Mouse (Mus musculus): ENCODE data around the gene Chdh. TPM values are rescaled to one million over a fixed set of nuclear protein-coding genes. Genes with fewer than 3 reads are reported as not detected.

Gene Chdh
- total RNA-seq, 2 experiments from 2014 or later, result 1.6 to 2.2 TPM

GRCm38 (mm10) chr14:30043356-30043940, 34.6 kb downstream of the Chdh start:
- no peak overlapping the region for H3K4me3 ChIP-seq
- intact Hi-C loops (cut with DNase I), result no loop called here
- DNase-seq (ENCODE audit: extremely low spot score in 1 of 2, low spot score in 2 of 2), result no peak
- H3K27ac ChIP-seq, result no peak overlapping the region
- no peak for TF ChIP-seq CTCF (IDR thresholded peaks at IDR 0.05)

GRCm38 (mm10) chr14:30045239-30045638, 36.4 kb downstream of the Chdh start:
- no peak overlapping the region for H3K27ac ChIP-seq
- no peak overlapping the region for H3K4me3 ChIP-seq
- no peak for TF ChIP-seq CTCF (IDR thresholded peaks at IDR 0.05)
- intact Hi-C loops (cut with DNase I), result no loop called here
- DNase-seq (ENCODE audit: extremely low spot score in 1 of 2, low spot score in 2 of 2), result no peak

DNA sequence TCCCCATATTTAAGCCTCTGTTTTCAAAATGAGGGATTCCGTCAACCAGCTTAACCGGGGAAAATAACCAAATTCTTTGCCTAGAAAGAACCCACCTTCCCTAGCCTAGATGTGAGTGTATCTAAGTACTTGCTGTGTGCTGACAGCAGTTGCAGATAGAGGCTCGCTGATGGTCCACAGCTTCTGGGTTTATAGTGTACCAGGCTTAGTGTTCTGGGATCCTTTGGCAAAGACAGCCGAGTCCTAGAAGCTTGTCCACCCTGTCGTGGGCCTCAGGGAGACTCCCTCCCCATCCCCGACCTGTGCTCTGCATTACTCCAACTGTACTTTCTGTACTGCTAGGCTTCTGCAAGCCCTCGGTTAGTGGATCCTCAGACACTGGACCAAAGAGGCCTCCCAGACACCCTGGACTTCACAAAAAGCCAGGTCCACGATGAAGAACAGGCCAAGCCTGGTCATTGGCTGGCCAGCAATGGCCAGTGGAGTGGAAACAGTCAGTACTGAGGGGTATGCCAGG, 36.9 kb downstream of the Chdh start:
- no peak for TF ChIP-seq CTCF (IDR thresholded peaks at IDR 0.05)
- H3K4me3 ChIP-seq, result no peak overlapping the region
- H3K27ac ChIP-seq, result no peak overlapping the region
- DNase-seq (ENCODE audit: extremely low spot score in 1 of 2, low spot score in 2 of 2), result no peak
- intact Hi-C loops (cut with DNase I), result no loop called here

- TF ChIP-seq CTCF (IDR thresholded peaks at IDR 0.05), result no peak
- DNase-seq (ENCODE audit: extremely low spot score in 1 of 2, low spot score in 2 of 2), result no peak
- Histone ChIP-seq H3K4me3 (no peak overlapping the region), H3K27ac (no peak overlapping the region)
- intact Hi-C loops (cut with DNase I), result no loop called here
These were observed 38.2 kb downstream of the Chdh start for GRCm38 (mm10) chr14:30046976-30047375.

DNA sequence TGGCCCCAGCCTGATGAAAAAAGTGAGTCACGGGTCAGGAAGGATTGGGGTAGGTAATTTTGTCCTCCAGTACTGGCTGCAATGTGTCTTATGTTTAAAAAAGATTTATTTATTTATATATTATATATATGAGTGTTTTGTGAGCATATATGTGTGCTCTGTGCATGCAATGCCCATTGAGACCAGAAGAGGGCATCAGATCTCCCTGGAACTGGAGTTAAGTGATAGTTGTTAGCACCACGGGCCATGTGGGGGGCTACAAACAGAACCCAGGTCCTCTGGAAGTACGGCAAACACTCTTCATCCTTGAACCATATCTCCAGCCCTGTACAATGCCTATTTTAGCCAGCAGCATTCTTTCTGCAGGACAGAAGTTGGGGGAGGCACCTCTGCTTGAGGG, 39.2 kb downstream of the Chdh start:
- H3K4me3 ChIP-seq, result no peak overlapping the region
- intact Hi-C loops (cut with DNase I), result no loop called here
- no peak for DNase-seq (ENCODE audit: extremely low spot score in 1 of 2, low spot score in 2 of 2)
- H3K27ac ChIP-seq, result no peak overlapping the region
- peak; percentile 47 for TF ChIP-seq CTCF (IDR thresholded peaks at IDR 0.05)

DNA sequence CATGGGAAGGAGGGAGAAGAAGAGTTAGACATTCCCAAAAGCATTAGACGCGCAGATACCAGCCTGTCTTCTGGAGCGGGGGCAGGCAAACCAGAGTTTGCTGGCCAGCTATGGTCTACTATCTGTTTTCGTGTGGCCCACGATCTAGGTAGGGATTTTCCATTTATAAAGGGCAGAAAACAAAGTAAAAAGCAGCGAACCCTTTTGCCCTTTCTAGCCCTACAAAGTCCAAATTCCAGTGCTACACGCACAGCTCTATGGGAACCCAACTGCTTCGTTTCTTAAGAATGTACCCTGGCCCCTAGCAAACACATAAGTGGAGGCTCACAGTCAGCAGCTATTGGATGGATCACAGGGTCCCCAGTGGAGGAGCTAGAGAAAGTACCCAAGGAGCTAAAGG, 41.5 kb downstream of the Chdh start:
- DNase-seq (ENCODE audit: extremely low spot score in 1 of 2, low spot score in 2 of 2), result no peak
- no peak overlapping the region for H3K27ac ChIP-seq
- no peak for TF ChIP-seq CTCF (IDR thresholded peaks at IDR 0.05)
- intact Hi-C loops (cut with DNase I), result no loop called here
- no peak overlapping the region for H3K4me3 ChIP-seq

- TF ChIP-seq CTCF (IDR thresholded peaks at IDR 0.05), result no peak
- Histone ChIP-seq H3K27ac (no peak overlapping the region), H3K4me3 (no peak overlapping the region)
- no peak for DNase-seq (ENCODE audit: extremely low spot score in 1 of 2, low spot score in 2 of 2)
- intact Hi-C loops (cut with DNase I), result no loop called here
These were observed 46.1 kb downstream of the Chdh start for GRCm38 (mm10) chr14:30054922-30055321.

DNA sequence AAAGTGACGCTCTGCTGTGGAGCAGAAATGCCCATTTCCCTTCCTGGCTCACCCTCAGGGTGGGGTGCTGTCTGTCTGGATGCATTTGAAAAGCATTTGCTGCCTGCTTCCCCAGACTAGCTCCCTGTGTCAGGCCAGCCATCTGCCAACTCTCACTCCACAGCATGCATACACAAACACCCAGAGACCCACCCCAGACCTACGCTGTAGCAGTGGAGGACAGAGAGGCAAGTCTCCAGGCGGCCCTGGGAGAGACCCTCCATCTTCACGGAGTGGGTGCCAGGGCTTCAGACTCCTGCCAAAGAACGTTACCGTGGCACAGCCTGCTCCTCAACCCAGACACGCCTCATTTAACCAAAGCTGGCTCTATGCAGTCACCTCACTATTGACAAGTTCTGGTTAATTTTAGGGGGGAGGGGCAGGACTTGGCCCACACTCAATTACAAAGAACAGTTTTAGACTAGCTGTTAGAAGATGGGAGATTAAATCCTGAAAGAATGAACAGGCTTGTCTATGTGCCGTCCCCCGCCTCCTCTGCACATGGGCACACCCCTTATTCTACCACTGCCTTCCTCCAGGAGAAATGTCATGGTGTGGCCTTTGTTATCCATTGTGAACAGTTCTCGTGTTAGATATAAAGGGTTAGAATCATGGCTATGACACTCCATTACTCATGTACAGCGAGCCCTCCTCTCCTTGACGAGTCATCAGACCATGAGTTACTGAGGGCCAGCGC, 47.4 kb downstream of the Chdh start:
- TF ChIP-seq CTCF (IDR thresholded peaks at IDR 0.05), result no peak
- no peak for DNase-seq (ENCODE audit: extremely low spot score in 1 of 2, low spot score in 2 of 2)
- Histone ChIP-seq H3K4me3 (no peak overlapping the region), H3K27ac (peak overlapping the region; percentile 45)
- intact Hi-C loops (cut with DNase I), result no loop called here

DNA sequence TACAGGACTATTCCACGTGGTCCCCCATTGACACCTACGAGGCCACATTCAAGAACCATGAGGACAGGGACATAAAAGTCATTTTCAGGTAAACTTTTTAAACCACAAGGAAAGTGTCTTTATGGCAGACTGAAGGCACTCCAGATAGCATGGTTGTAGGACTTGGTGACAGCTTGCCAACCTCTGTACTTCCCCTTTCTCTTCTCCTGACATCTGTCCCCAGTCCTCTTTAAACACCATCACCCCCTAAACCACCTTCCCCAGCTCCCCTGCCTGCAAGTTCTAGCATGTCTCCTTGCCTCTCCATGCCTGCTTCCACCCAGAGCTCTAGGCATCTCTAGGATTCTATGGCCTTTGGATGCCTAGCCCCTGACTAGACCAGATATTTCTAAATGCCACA, 56.0 kb downstream of the Chdh start:
- no peak for TF ChIP-seq CTCF (IDR thresholded peaks at IDR 0.05)
- DNase-seq (ENCODE audit: extremely low spot score in 1 of 2, low spot score in 2 of 2), result no peak
- H3K27ac ChIP-seq, result no peak overlapping the region
- no peak overlapping the region for H3K4me3 ChIP-seq
- intact Hi-C loops (cut with DNase I), result no loop called here

DNA sequence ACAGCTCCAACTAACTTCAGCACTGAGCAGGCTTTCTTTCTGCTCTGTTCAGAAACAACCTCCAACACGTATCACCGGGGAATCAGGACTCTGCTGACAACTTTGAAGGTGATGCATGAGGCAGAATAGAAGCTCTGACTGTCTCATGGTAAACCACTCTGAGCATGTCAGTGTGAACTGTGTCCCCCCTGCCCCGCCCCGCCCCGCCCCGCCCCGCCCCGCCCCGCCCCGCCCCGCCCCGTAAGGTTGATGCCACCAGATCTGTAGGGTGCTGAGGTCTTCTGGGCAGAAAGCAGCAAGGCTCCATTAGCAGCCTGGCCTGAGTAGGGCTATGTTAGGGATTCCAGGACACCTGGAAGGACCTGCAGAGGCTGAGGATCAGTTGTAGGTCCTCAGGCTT, 57.9 kb downstream of the Chdh start:
- DNase-seq (ENCODE audit: extremely low spot score in 1 of 2, low spot score in 2 of 2), result no peak
- no peak overlapping the region for H3K4me3 ChIP-seq
- intact Hi-C loops (cut with DNase I), result no loop called here
- no peak for TF ChIP-seq CTCF (IDR thresholded peaks at IDR 0.05)
- H3K27ac ChIP-seq, result no peak overlapping the region

DNA sequence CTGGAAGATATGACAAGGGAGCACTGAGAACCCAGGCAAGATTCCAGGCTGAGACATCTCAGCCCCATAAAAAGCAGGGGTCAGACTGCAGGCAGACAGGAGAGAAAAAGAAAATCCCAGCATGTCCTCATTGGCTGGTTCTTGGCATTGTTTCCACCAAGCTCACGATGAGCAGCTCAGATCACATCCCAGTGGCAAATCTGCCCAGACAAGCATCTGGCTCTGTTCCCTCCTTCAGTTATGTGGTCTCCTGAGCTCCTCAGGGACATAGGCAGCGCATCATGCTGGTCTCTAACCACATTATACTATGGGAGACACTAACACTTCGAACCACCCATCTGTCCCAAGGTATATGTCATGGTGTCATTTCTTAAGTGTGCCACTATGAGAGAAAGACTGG, 59.7 kb downstream of the Chdh start:
- no peak overlapping the region for H3K27ac ChIP-seq
- H3K4me3 ChIP-seq, result no peak overlapping the region
- TF ChIP-seq CTCF (IDR thresholded peaks at IDR 0.05), result no peak
- DNase-seq (ENCODE audit: extremely low spot score in 1 of 2, low spot score in 2 of 2), result no peak
- intact Hi-C loops (cut with DNase I), result no loop called here

DNA sequence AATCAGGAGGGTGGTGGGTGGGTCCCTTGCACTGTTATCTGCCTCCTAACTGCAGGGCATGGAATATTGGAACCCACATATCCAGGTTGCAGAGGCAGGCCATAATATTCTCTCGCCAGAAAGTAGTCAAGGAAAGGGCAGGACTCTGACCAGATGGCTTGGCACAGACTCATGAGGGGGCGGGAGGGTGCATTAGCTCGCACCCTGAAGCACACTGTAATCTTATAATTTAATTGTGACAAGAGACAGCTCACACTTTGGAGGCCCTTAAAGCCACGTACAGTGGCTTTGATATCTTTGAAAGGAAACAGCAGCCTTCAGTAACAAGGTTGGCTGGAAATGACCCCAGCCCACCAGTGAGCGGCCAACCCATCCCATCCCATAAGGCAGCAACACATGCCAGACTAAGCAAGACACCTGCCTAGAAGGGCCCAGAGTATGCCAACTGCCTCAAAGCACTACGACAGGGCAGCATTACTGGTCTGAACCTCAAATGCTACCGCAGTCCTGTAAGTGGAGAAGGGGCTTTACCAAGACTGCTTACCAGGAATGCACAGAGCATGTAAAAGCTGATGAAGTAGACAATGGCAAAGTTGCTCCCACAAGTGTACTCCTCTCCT, 66.6 kb downstream of the Chdh start:
- no peak for TF ChIP-seq CTCF (IDR thresholded peaks at IDR 0.05)
- no peak overlapping the region for H3K4me3 ChIP-seq
- intact Hi-C loops (cut with DNase I), result no loop called here
- H3K27ac ChIP-seq, result no peak overlapping the region
- no peak for DNase-seq (ENCODE audit: extremely low spot score in 1 of 2, low spot score in 2 of 2)

Measured in left cerebral cortex, adult 2 months (tissue).